Mouse (Mus musculus): Measurements from ENCODE around the gene Hipk3.

GRCm38 (mm10) chr2:104497771-104498170, 3.5 kb upstream of the Hipk3 start:
- TF ChIP-seq CTCF (IDR thresholded peaks at IDR 0.05; ENCODE audit: borderline replicate concordance, control insufficient read depth, extremely low read depth, insufficient read depth, low read length, poor library complexity) (no peak), POLR2A (IDR thresholded peaks at IDR 0.05; ENCODE audit: control insufficient read depth, extremely low read depth, insufficient read depth, low read length, poor library complexity) (no peak)
